Comparison of ENCODE assay signal across 8 mouse cellular contexts in the genomic region with DNA sequence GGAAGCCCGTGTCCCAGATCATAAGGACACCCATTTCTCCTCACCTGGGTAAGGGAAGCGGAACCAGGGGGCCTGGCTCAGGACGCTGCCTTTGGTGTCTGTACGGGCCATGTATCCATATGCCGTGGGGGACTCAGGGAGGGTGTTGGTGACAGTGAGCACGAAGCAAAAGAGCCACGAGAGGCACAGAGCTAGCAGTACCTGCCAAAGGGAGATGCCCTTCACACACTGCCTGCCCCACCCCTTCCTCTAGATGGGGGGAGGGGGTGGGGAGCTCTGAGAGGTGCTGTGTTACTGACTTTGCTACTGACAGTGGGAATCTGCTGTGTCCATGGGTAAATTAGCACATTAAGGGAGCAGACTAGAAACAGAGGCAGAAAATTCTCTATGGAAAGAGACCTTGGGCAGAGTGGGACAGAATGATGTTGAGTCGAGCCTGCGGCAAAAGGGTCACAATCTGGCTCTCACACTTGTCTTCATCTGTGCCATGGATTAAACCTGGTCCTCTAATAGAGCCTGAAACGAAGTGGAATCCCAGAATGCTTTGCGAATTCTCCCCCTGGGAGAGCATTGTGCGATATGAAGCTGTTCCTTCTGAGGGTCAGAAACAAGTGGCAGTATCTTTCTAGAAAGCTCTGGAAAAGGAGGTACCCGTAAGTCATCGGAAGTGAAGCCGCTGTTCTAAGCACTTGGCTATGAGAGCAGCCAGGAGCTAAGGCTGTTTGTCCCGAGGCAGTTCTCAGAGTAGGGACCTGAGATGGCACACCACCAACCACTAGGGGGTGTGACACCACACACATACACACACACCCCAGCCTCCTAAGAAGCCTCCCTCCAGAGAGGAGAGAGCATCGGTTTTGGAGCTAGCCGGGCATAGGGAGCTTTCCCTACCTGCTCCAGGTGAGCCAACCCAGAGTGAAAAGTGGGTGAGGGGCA. TPM values are rescaled to one million over a fixed set of nuclear protein-coding genes. Genes with fewer than 3 reads are reported as not detected.
A peak's percentile ranks its signal among the peaks of the same experiment; 100 is the strongest.
DNase-seq lines count a peak whose midpoint lies in the region; ATAC-seq lines count a peak whose summit lies in the region.

No protein-coding gene starts in this region.

- H3K27ac ChIP-seq in forebrain, embryonic 15.5 days (replicated peaks): no peak overlapping the region

- H3K27me3 ChIP-seq in forebrain, embryonic 15.5 days: no peaks in the 10 kb centered on the region
- H3K27me3 ChIP-seq in splenic B cell, adult 2 months (ENCODE audit: control insufficient read depth, insufficient read depth, low read length, poor library complexity, severe bottlenecking): no peaks in the 10 kb centered on the region

- H3K4me1 ChIP-seq in forebrain, embryonic 15.5 days: peaks cover 6% of the 10 kb centered on the region; the same call in 1 of the 2 replicates

- H3K9me3 ChIP-seq in forebrain, embryonic 15.5 days: no peaks in the 10 kb centered on the region

- H3K9ac ChIP-seq in forebrain, embryonic 15.5 days (replicated peaks): no peak overlapping the region

- peak overlapping the region; percentile 12; the same call in 1 of the 2 replicates for H3K4me3 ChIP-seq in forebrain, embryonic 15.5 days

- H3K36me3 ChIP-seq in forebrain, embryonic 15.5 days: no peaks in the 10 kb centered on the region
- no peaks in the 10 kb centered on the region for H3K36me3 ChIP-seq in splenic B cell, adult 2 months (ENCODE audit: control insufficient read depth, insufficient read depth, low read length, poor library complexity, severe bottlenecking)

- 54% methylated on average over 18 of the region's 18 CpGs for WGBS in forebrain, embryonic 15.5 days

- peak; percentile 86 for ATAC-seq in frontal cortex, adult (ENCODE audit: low TSS enrichment)
- ATAC-seq in forebrain, embryonic 15.5 days (replicated peaks): peak; percentile 73

- DNase-seq in frontal cortex, postnatal 10 days (ENCODE audit: low spot score in 2 of 2): no peak
- DNase-seq in adipocyte (ENCODE audit: low spot score): peak; percentile 18
- DNase-seq in kidney, adult 9 months: peak; percentile 28
- DNase-seq in lung, postnatal 14 days: peak; percentile 21
- peak; percentile 76 for DNase-seq in splenic B cell, adult 2 months (ENCODE audit: low read depth, low spot score)
- no peak for DNase-seq in testis, postnatal 14 days (ENCODE audit: low spot score)

- H3K4me2 ChIP-seq in forebrain, embryonic 15.5 days (replicated peaks): peak overlapping the region; percentile 40

RNA-seq across cellular contexts. Expression of gene Slc23a4, which starts 33.0 kb away (rescaled TPM):
- polyA plus RNA-seq in forebrain, embryonic 15.5 days (2015; fragmentation: Nextera tagmentation; extraction: Ambion mirVana): 0.42 and 0.48 TPM in 2 replicates

RNA-seq across cellular contexts. Expression of gene Stra8, which starts 35.2 kb away (rescaled TPM):
- polyA plus RNA-seq in forebrain, embryonic 15.5 days (2015; fragmentation: Nextera tagmentation; extraction: Ambion mirVana): not detected in 2 replicates

RNA-seq across cellular contexts. Expression of gene Wdr91, which starts 44.5 kb away (rescaled TPM):
- polyA plus RNA-seq in forebrain, embryonic 15.5 days (2015; fragmentation: Nextera tagmentation; extraction: Ambion mirVana): 11.2 and 12.4 TPM in 2 replicates

Comparison
In these comparisons a context has a peak if more than half of its experiments do, and no peak if none do; other contexts are left out.
1. DNase-seq: peak in adipocyte (single experiment), kidney, adult 9 months (single experiment), lung, postnatal 14 days (single experiment) and splenic B cell, adult 2 months (single experiment); none in frontal cortex, postnatal 10 days (0 of 2) and testis, postnatal 14 days (single experiment).